Mouse (Mus musculus) kidney, adult 8-10 months (tissue): ENCODE results near the gene Shc2.

Source experiments
- DNase-seq, 2 experiments: peaks; one replicate each; pipeline ENCODE4 v3.0.0; 2022

The Shc2 gene

DNA sequence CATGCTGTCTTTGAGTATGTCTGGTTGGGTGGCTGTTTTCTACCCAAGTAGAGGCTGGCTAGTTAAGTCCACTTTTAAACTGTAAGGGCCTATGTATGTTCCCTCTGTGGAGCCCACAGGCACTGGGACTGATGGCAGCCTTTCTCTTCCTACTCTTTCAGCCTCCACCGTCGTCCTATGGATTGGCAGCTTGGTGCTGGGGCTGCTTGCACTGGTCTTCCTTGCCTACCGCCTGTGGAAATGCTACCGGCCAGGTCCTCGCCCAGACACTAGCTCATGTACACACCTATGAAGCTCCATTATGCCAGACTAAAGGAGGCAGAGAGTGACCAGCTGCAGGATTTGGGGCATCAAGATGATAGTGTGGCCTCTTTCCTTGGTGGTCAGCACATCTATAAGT, 30.4 kb upstream of the Shc2 start:
- no peak for DNase-seq

DNA sequence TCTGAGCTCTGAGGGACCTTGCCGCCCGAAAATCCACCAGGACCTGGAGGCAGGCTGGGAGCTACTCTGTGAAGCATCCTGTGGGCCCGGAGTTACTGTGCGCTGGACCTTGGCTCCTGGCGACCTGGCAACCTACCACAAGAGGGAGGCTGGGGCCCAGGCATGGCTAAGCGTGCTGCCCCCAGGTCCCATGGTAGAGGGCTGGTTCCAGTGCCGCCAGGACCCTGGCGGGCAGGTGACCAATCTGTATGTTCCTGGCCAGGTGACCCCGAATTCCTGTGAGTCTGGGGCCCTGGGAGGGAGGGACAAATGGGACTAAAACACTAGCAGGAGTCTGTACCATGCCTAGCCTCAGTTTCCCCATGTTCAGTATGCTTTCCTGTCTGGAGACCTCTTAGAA, 28.8 kb upstream of the Shc2 start:
- no peak for DNase-seq

DNA sequence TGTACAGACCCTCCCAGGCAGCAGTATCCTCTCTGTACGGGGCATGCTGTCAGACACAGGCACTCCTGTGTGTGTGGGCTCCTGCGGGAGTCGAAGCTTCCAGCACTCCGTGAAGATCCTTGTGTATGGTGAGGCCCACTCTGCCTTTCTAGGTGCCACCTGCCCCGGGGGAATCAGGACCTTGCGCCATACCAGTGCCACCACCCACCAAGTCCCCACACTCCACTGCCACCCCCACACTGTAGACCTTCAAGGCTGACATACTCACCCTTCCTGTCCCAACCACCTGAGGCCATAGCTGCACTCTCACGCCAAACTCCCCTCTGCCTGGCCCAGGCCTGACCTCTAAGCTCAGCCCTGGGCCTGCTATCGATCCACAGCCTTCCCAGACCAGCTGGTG, 27.3 kb upstream of the Shc2 start:
- DNase-seq: no peak

DNA sequence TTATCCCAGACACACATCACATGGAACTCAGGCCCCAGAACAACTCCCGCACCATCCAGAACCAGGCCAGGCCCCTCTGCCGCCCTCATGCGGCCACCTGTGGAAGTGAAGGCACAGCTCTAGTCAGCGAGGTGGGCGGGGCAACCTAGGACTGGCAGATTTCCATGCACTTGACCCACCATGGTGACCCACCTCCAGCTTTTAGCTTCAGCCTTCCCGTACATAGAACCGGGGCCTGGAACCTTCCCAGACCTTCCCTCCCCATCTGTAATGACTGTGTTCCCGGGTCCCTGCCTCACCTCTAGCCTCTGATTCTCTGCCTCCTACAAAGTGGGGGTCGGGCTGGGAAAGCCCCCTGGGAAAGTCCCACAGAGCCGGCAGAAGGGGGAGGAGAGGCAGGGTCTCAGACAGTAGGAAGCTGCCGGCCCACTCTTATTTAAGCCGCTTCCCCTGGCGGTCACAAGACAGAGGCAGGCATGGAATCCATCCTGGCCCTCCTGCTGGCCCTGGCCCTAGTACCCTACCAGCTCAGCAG, 26.5 kb upstream of the Shc2 start, which contains the start of gene Madcam1:
Madcam1 (plus strand) TSS at position 429 of the 535 bp plus-strand sequence.
- DNase-seq: peak in 1 of 2 experiments; percentile 75

DNA sequence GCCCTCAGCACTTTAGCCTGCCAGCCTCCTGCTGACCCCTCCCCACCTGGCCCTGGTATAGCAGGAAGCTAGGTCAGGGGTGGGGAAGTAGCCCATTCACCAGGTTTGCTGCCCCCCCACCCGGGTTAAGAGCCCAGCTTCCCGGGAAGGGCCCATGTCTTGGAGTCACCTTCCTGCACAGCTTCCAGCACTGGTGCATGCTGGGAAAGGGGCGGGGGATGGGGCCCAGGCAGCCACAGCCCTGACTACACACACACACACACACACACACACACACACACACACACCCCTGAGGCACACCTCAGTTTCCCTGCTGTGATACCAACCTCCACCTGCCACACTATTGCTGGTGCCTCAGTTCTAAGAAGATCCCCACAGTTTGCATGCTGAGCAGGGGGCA, 24.1 kb upstream of the Shc2 start:
- no peak for DNase-seq

DNA sequence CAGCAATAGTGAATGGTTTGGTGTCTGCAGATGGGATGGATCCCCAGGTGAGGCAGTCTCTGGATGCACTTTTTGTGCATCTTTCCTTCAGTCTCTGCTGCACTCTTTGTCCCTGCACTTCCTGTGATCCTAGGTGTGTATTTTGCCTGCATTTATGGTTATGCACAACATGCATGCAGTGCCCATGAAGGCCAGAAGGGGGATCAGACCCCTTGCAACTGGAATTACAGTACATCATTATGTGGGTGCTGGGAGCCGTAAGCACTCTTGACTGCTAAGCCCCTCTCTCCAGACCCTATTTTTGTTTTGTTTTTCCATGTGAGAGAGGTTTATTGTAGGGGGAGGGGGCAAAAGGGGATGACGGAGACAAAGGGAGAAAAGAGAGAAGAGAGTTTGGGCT, 22.6 kb upstream of the Shc2 start:
- DNase-seq: no peak

DNA sequence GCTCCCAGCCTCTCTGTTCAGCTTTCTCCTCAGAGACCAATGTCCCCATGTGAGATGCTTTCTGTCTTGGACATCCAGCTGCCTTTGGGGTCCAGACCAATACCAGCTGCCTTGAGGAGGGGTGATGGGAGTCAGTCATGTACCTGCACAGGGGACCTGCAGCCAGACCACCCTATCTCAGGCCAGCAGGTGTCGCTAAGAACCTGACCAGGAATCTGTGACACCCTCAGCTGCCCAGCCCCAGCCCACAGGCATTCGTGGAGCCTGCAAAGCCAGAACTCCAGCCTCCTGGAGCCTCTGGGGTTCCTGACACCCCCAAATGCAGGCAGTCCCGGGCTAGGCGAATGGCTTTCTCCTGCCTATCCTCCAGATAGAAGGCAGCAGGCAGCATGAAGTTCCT, 21.1 kb upstream of the Shc2 start:
- DNase-seq: no peak

DNA sequence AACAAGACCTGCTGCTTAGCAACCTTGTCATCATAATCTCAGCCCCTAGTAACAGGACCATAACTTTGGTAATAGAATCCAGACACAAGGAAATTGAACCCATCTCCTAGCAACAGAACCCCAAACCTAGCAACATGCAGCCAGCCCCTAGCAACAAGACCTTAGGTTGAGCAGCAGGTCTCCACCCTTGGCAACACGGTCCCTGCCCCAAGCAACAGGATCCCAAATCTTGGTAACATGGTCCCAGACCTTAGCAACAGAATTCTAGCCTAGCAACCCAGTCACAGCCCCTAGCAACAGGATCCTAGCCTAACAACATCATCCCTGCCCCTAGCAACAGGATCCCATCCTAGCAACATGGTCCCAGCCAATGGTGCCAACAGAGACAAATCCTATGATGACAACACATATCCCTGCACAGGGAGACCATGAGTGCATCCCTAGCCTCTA, 17.3 kb upstream of the Shc2 start:
- DNase-seq: no peak

DNA sequence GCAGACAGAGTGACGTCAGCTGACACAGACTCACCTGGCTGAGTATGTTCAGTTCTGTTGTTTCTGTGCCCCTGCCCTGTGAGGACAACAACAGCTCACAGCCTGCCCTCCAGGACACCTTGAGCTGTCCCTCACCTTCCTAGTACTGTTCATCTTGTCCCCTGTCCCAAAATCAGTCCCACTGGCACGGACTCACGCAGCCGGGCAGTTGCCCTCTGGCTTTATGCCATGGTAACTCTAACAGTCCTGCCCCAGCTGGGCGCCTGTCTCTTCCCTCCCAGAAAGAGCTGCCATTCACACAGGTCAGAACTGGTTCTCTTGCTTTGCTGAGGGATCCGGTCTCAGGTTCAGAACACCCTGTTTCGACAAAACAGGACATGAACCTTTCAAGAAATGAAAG, 15.1 kb upstream of the Shc2 start:
- no peak for DNase-seq

DNA sequence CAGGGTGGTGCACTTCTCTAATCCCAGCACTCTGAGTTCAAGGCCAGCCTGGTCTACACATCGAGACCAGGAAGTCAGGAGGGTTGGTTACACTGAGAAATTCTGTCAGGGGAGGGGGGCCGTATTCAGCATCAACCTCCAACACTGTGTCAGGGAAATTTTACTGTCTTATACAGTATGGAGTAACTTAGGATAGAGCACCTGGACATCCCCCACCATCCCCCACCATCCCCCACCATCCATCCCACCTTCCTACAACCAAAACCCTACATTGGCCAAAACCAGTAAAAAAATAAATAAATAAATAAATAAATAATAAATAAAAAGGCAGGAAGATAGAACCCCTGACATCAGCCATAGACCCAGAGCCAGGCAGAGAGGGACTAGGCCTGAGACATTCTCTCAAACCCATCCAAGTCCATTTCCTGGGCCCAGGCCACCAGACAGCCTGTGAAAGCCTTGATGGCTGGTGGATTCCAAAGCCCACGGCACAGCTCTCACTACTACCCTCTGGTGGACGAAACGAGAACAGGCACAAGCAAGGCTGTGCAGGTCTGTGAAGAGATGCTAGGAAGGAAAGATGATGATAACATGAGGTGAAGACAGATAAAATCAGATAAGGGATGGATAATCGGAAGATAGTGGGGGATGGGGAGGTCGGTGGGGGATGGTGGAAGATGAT, 11.5 kb upstream of the Shc2 start:
- peak; percentile 40 to 71 for DNase-seq

DNA sequence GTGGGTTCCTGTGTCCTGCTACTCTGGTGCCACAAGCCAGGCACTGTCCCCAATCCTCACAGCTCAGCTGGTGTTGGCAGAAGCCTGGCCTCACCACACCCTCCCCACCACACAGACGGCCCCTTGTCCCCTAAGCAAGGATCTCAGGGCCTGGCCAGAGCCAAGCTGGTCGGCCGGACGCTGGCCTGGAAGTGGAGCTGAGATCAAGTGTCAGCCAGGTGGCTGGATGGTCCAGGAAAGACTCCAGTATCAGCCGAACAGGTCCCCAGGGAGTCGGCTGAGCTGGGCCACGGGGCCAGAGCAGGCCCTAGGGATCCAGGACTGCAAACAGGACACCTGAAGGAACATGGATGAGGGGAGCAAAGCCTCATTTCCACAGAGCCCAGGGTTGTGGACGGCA, 8.0 kb upstream of the Shc2 start, which contains the start of gene Odf3l2:
Odf3l2 (minus strand) TSS at position 28 of the 400 bp plus-strand sequence.
- no peak for DNase-seq

DNA sequence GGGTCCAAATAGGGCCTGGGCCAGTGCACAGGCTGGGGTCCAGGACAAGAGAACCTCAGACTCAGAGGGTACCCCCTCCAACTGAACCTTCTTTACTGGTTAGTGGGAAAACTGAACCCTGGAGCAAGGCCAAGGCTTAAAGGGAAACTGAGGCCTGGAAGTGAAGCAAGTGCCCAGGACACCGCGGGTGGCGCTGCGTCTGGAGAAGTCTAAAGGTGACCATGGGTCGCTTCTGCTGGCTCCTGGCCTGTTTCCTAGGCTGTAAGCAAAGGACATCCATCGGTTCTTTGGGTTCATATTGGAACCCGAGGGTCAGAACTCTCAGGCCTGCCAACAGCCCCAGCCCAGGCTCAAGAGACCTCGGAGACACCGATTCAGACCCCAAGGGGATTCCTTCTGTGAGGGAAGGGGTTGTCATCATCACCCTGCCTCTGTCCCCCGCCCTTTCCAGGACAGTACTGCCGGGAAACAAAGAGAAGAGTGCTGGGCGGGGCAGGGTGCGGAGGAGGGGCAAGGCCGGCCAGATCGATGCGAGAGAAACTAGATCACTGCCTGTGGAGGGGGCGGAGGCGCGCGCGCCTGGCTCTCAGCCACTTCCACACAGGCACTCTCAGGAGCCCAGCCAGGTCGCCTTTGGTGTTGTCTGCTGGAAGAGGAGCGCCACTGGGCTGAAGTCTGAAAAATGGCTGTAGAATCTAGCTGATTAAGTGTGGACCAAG, 927 bp upstream of the Shc2 start:
- DNase-seq: no peak

DNA sequence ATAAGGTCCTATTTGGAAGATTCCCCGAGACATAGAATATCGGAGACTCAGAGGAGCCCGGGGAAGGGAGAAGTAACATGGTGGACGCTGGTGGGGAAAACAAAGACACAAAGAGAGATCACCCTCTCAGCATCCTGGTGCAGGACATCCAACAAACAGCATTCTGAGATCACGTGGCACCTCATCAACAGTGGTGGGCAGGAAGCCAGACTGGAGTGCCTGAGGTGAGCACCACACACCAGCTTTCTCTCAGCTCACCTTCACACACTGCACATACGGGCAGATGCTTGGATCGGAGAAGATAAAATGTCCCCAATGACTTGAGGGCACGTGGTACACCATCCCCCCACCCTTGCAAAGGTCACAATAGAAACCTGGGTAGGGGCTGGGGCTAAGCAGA, 1.4 kb downstream of the Shc2 start:
- no peak for DNase-seq

DNA sequence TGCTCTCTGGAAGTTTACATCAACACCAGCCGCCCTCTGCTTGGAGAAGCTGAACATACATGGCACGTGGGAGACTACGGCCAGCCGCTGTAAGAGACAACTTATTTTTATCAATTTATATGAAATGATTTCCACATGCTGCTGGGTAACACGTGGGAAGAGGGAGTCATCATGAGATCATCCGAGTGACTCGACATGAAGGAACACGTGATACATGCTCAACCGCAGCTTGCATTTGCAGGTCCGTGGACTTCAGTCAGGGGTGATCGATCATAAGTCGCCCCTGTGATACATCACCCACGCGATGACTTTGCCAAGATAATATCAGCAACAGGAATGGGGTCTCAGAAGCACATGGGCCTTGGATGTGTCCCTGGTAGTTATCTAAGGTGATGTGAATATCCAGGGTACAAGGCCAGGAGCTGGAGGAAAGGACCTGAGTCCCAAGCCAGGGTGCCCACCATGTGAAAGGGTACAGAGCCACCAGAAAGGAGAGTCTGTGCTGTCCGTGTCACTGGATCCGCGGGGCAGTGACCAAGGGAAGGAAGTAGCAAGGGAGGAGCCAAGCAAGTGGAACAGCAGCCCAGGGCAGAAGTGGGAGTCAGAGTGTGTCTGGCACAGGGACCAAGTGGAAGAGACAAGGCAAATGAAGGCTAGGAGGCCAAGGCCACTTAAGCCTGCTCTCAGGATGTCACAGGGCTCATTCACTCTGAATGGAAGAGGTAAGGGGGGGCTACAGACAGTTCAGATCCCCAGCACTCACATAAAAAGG, 4.5 kb downstream of the Shc2 start:
- no peak for DNase-seq

DNA sequence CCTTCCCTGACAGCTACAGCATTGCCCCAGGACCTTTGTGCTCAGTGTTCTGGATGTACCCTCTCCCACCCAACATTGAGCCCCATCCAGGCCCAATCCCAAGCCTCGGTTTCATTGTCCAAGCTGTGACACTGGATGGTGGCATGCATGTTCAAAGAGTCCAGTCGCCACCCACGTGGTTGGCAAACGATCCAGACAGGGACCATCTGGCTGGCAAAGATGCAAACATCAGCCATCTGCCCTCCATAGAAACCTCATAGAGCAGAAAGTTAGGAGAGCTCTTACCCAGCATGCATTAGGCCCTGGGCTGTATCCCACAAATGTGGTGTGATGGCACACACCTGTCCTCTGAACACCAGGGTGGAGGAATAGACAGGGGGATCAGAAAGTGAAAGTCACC, 6.3 kb downstream of the Shc2 start:
- DNase-seq: no peak

DNA sequence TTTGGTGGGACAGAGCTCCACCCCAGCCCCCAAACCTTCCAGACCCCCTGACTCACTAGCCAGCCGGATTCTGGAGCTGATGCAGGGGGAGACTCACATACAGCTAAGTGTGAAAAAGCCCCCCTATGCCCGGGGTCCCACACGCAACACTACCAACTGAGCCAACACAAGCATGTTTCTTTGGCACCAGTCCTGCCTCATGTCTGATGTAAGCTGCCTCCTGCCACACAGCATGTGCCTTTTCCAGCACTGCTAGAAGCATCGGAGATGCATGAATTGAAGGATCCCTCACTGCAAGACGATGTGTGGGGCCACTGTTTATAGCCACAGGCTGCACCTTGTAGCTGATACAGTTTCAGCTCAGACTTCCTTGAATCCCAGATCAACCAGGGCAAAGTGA, 9.3 kb downstream of the Shc2 start:
- no peak for DNase-seq

DNA sequence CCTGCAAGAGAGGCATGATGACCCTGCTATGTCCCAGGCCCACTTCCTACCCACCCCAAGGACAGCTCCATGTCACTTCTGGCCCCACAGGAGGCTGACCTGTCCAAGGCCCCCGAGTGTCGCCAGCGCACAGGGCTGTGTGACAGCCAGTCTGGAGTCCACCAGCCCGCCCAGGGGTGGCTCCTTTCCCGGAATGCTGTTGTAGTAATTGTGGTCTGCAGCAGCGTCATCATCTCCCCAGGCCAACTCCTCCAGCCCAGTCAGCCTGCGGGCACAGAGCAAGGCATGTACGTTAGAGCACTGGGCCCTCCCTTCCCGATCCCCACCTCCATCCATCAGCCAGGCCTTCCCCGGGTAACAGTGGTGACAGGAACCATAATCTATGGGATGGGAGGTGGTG, 11.6 kb downstream of the Shc2 start:
- DNase-seq: no peak

DNA sequence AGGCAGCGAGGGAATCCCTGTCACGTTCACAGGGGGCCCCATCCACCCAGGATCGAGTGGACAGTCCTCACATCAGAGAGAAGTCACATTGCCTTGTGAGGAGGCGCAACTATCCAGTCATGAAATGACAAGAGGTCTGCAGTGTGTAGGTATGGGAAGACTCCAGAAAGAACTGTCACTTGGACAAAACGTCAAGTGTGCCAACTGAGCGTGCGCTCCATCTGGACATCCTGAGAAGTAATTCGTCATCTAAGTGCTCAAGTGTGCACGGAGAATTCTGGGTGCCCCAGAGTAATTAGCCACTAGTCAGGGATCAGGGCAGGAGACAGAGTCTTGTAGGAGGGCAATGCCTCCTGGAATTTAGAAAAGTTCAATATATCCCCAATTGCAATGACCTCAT, 12.3 kb downstream of the Shc2 start:
- DNase-seq: no peak

DNA sequence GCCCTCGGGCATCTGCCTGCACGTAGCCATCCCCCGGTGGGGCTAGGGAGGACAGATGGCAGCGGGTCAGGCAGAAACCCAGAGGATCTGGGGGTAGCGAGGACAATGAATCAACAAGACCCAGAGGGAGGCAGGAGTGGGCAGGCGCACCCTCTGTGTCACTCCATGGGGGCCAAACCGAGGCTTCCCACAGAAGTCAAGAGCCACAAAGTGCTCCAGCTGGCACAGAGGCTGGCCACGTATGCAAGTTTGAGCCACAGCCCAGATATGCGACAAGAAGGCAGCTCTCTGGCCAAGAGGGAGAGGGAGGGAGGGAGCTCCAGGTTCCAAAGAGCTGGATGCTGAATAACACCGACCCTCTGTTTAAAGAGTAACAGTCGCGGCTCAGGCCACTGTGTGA, 13.8 kb downstream of the Shc2 start:
- no peak for DNase-seq

DNA sequence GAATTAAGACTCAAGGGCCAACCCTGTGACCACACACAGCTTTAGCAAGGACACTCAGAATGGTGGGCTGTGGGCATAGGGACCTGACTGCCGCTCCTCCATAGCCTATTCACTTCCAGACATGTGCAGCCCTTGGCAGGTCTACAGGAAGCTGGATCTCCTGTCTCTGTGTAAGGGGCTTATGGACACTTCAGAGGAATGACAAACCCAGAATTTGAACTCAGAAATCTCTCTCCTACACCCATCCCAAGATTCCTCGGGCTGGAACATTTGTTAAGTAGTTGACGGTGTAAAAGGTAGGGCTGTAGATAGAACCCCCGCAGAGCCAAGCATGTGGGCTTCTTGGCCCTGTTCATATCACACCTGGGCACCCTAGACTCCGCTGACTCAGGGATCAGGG, 21.3 kb downstream of the Shc2 start:
- DNase-seq: no peak

DNA sequence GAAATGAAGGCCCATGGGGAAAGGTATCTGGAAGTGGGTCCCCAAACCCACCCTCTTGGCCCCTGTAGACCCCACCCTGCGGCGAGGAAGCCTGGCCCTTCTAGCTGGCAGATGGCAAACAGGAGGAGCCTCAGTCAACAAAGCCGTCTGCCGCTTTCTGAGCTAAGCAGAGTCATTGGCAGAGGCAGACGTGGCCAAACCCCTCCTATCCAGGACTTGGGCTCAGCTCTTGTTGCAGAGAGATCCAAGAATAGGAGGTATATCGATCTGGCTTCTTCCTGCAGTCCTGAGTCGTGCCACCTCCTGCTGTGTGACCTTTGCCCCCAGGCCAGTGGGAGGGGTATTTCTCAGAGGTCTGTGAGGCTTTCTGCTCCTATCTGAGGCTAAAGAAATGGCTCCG, 21.9 kb downstream of the Shc2 start:
- no peak for DNase-seq

DNA sequence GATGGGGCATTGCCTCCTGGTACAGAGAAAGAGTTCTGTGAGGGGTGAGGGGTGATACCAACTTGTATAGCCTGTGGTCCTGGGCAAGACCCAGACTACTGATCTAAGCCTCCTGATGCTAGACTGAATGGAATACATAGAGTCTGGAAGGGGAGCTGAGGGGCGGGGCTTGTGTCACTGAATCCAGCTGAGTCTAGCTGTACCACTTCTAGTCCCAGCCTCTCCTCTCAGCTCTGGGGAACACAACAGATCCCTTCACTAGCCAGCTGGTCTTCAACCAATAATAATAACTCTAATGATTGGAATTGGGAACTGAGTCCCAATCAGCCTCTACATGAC, 23.4 kb downstream of the Shc2 start:
- DNase-seq: no peak

DNA sequence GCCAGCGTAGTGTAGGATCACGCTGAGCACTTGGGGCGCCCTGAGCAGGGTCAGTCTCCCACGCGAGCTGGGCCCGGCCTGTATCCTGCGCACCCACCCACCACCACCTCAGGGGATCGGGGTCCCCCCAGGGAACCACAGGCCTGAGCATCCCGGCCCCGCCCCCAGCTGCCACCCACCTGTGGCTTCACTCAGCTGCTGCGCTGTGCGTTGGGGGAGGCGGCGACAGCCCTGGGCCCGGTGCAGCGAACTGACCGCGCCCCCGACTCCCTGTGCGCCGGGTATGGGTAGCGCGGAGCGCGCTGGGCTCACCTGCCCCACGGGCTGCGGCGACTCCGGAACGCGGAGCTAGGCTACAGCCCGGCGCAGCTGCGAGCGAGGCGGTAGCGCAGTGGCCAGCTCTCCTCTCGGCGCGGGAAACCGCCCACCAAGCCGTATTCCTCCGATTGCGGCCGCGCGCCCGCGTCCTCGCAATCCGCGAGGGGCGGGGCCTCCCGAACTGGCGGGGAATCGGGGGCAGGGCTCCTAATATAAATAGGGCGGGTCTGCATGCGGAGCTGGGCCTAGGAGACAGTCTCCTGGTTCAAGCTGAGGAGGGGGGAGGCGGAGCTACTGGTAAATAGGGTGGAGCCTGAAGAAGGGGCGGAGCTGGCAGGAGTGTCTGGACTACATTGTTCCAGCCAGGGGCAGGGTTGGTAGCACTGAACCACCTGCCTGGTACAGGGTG, 24.0 kb downstream of the Shc2 start, which contains the start of gene C2cd4c:
C2cd4c (minus strand) TSS at position 448 of the 727 bp plus-strand sequence.
- DNase-seq: peak; percentile 55 to 70
